Mouse (Mus musculus): ENCODE data around the gene Pilrb2. TPM values are rescaled to one million over a fixed set of nuclear protein-coding genes. Genes with fewer than 3 reads are reported as not detected.
"Not testable (repeated sequence)": the region's sequence is repeated elsewhere in the genome, so short reads cannot be mapped to it uniquely, and the experiment has no call there.

The Pilrb2 gene
- polyA plus RNA-seq (2014; fragmentation: Nextera tagmentation; extraction: Ambion mirVana): 0.55 and 0.63 TPM in 2 replicates

- H3K27ac ChIP-seq (ENCODE audit: low read depth); ATAC-seq (replicated peaks; ENCODE audit: low FRiP score, low TSS enrichment, low read depth); H3K4me1 ChIP-seq (replicated peaks; ENCODE audit: control insufficient read depth, insufficient read depth, low read length); H3K36me3 ChIP-seq (ENCODE audit: control insufficient read depth, insufficient read depth, low read length); H3K4me3 ChIP-seq (ENCODE audit: low read depth, low read length); H3K9me3 ChIP-seq (ENCODE audit: control insufficient read depth, low read length); H3K27me3 ChIP-seq (replicated peaks; ENCODE audit: control insufficient read depth, insufficient read depth, low read length); DNase-seq (ENCODE audit: low spot score); H3K4me2 ChIP-seq (ENCODE audit: low read length); H3K9ac ChIP-seq (ENCODE audit: low read length): not testable (repeated sequence)
- WGBS: 71% methylated on average over 2 of the region's 3 CpGs
Measured at GRCm38 (mm10) chr5:137871644-137872380, at the start of gene Pilrb2. Gene Pilrb2, minus strand, starts transcription at chr5:137871815.

GRCm38 (mm10) chr5:137915550-137915949, 43.9 kb upstream of the Pilrb2 start:
- no peak for DNase-seq (ENCODE audit: low spot score)

GRCm38 (mm10) chr5:137914508-137914907, 42.9 kb upstream of the Pilrb2 start:
- no peaks in the 10 kb centered on the region for H3K27me3 ChIP-seq (replicated peaks; ENCODE audit: control insufficient read depth, insufficient read depth, low read length)
- DNase-seq (ENCODE audit: low spot score): no peak
- H3K9ac ChIP-seq (ENCODE audit: low read length): no peak overlapping the region
- no peaks in the 10 kb centered on the region for H3K9me3 ChIP-seq (ENCODE audit: control insufficient read depth, low read length)
- no peak overlapping the region for H3K4me2 ChIP-seq (ENCODE audit: low read length)
- no peaks in the 10 kb centered on the region for H3K4me1 ChIP-seq (replicated peaks; ENCODE audit: control insufficient read depth, insufficient read depth, low read length)
- ATAC-seq (replicated peaks; ENCODE audit: low FRiP score, low TSS enrichment, low read depth): no peak
- no peaks in the 10 kb centered on the region for H3K36me3 ChIP-seq (ENCODE audit: control insufficient read depth, insufficient read depth, low read length)
- H3K27ac ChIP-seq (ENCODE audit: low read depth): no peak overlapping the region
- H3K4me3 ChIP-seq (ENCODE audit: low read depth, low read length): no peak overlapping the region

More at GRCm38 (mm10) chr5:137915550-137915949, 43.9 kb upstream of the Pilrb2 start:
- Histone ChIP-seq H3K27me3 (replicated peaks; ENCODE audit: control insufficient read depth, insufficient read depth, low read length) (no peaks in the 10 kb centered on the region), H3K4me1 (replicated peaks; ENCODE audit: control insufficient read depth, insufficient read depth, low read length) (no peaks in the 10 kb centered on the region), H3K36me3 (ENCODE audit: control insufficient read depth, insufficient read depth, low read length) (no peaks in the 10 kb centered on the region), H3K4me2 (ENCODE audit: low read length) (no peak overlapping the region), H3K27ac (ENCODE audit: low read depth) (no peak overlapping the region), H3K9me3 (ENCODE audit: control insufficient read depth, low read length) (no peaks in the 10 kb centered on the region), H3K9ac (ENCODE audit: low read length) (no peak overlapping the region), H3K4me3 (ENCODE audit: low read depth, low read length) (no peak overlapping the region)
- ATAC-seq (replicated peaks; ENCODE audit: low FRiP score, low TSS enrichment, low read depth): no peak
- WGBS: 75% methylated on average over 6 of the region's 6 CpGs

GRCm38 (mm10) chr5:137909564-137910262, 38.1 kb upstream of the Pilrb2 start:
- Histone ChIP-seq H3K27me3 (replicated peaks; ENCODE audit: control insufficient read depth, insufficient read depth, low read length) (no peaks in the 10 kb centered on the region), H3K36me3 (ENCODE audit: control insufficient read depth, insufficient read depth, low read length) (no peaks in the 10 kb centered on the region), H3K9ac (ENCODE audit: low read length) (no peak overlapping the region), H3K4me3 (ENCODE audit: low read depth, low read length) (no peak overlapping the region), H3K4me2 (ENCODE audit: low read length) (no peak overlapping the region), H3K4me1 (replicated peaks; ENCODE audit: control insufficient read depth, insufficient read depth, low read length) (no peaks in the 10 kb centered on the region), H3K9me3 (ENCODE audit: control insufficient read depth, low read length) (no peaks in the 10 kb centered on the region), H3K27ac (ENCODE audit: low read depth) (no peak overlapping the region)
- ATAC-seq (replicated peaks; ENCODE audit: low FRiP score, low TSS enrichment, low read depth) (no peak), DNase-seq (ENCODE audit: low spot score) (no peak)
- 86% methylated on average over 3 of the region's 3 CpGs for WGBS

- Histone ChIP-seq H3K36me3 (ENCODE audit: control insufficient read depth, insufficient read depth, low read length) (no peaks in the 10 kb centered on the region), H3K9me3 (ENCODE audit: control insufficient read depth, low read length) (no peaks in the 10 kb centered on the region), H3K9ac (ENCODE audit: low read length) (no peak overlapping the region), H3K4me2 (ENCODE audit: low read length) (no peak overlapping the region), H3K4me1 (replicated peaks; ENCODE audit: control insufficient read depth, insufficient read depth, low read length) (no peaks in the 10 kb centered on the region), H3K27ac (ENCODE audit: low read depth) (no peak overlapping the region), H3K4me3 (ENCODE audit: low read depth, low read length) (no peak overlapping the region), H3K27me3 (replicated peaks; ENCODE audit: control insufficient read depth, insufficient read depth, low read length) (no peaks in the 10 kb centered on the region)
- DNase-seq (ENCODE audit: low spot score) (no peak), ATAC-seq (replicated peaks; ENCODE audit: low FRiP score, low TSS enrichment, low read depth) (no peak)
- WGBS: 63% methylated on average over 1 of the region's 1 CpGs
Measured at GRCm38 (mm10) chr5:137897812-137898211, 26.2 kb upstream of the Pilrb2 start.

- H3K36me3 ChIP-seq (ENCODE audit: control insufficient read depth, insufficient read depth, low read length): no peaks in the 10 kb centered on the region
- no peak overlapping the region for H3K9ac ChIP-seq (ENCODE audit: low read length)
- no peaks in the 10 kb centered on the region for H3K27me3 ChIP-seq (replicated peaks; ENCODE audit: control insufficient read depth, insufficient read depth, low read length)
- H3K4me3 ChIP-seq (ENCODE audit: low read depth, low read length): no peak overlapping the region
- 46% methylated on average over 1 of the region's 1 CpGs for WGBS
- H3K4me2 ChIP-seq (ENCODE audit: low read length): no peak overlapping the region
- no peaks in the 10 kb centered on the region for H3K4me1 ChIP-seq (replicated peaks; ENCODE audit: control insufficient read depth, insufficient read depth, low read length)
- H3K27ac ChIP-seq (ENCODE audit: low read depth): no peak overlapping the region
- H3K9me3 ChIP-seq (ENCODE audit: control insufficient read depth, low read length): no peaks in the 10 kb centered on the region
- ATAC-seq (replicated peaks; ENCODE audit: low FRiP score, low TSS enrichment, low read depth) (no peak), DNase-seq (ENCODE audit: low spot score) (no peak)
Measured at GRCm38 (mm10) chr5:137892954-137893353, 21.3 kb upstream of the Pilrb2 start.

- DNase-seq (ENCODE audit: low spot score) (no peak), ATAC-seq (replicated peaks; ENCODE audit: low FRiP score, low TSS enrichment, low read depth) (no peak)
- no peak overlapping the region for H3K4me3 ChIP-seq (ENCODE audit: low read depth, low read length)
- no peaks in the 10 kb centered on the region for H3K9me3 ChIP-seq (ENCODE audit: control insufficient read depth, low read length)
- H3K36me3 ChIP-seq (ENCODE audit: control insufficient read depth, insufficient read depth, low read length): no peaks in the 10 kb centered on the region
- H3K4me2 ChIP-seq (ENCODE audit: low read length): no peak overlapping the region
- no peak overlapping the region for H3K9ac ChIP-seq (ENCODE audit: low read length)
- no peaks in the 10 kb centered on the region for H3K4me1 ChIP-seq (replicated peaks; ENCODE audit: control insufficient read depth, insufficient read depth, low read length)
- 83% methylated on average over 1 of the region's 1 CpGs for WGBS
- no peaks in the 10 kb centered on the region for H3K27me3 ChIP-seq (replicated peaks; ENCODE audit: control insufficient read depth, insufficient read depth, low read length)
- H3K27ac ChIP-seq (ENCODE audit: low read depth): no peak overlapping the region
Measured at GRCm38 (mm10) chr5:137887666-137888065, 16.1 kb upstream of the Pilrb2 start.

GRCm38 (mm10) chr5:137885894-137886293, 14.3 kb upstream of the Pilrb2 start:
- Histone ChIP-seq H3K4me3 (ENCODE audit: low read depth, low read length) (no peak overlapping the region), H3K4me1 (replicated peaks; ENCODE audit: control insufficient read depth, insufficient read depth, low read length) (no peaks in the 10 kb centered on the region), H3K9ac (ENCODE audit: low read length) (no peak overlapping the region), H3K27me3 (replicated peaks; ENCODE audit: control insufficient read depth, insufficient read depth, low read length) (no peaks in the 10 kb centered on the region), H3K9me3 (ENCODE audit: control insufficient read depth, low read length) (no peaks in the 10 kb centered on the region), H3K36me3 (ENCODE audit: control insufficient read depth, insufficient read depth, low read length) (no peaks in the 10 kb centered on the region), H3K27ac (ENCODE audit: low read depth) (no peak overlapping the region), H3K4me2 (ENCODE audit: low read length) (no peak overlapping the region)
- 3% methylated on average over 2 of the region's 2 CpGs for WGBS
- DNase-seq (ENCODE audit: low spot score) (peak; percentile 71), ATAC-seq (replicated peaks; ENCODE audit: low FRiP score, low TSS enrichment, low read depth) (no peak)

GRCm38 (mm10) chr5:137883345-137883744, 11.7 kb upstream of the Pilrb2 start:
- DNase-seq (ENCODE audit: low spot score): no peak
- Histone ChIP-seq H3K27me3 (replicated peaks; ENCODE audit: control insufficient read depth, insufficient read depth, low read length) (no peaks in the 10 kb centered on the region), H3K27ac (ENCODE audit: low read depth) (no peak overlapping the region), H3K9ac (ENCODE audit: low read length) (no peak overlapping the region), H3K36me3 (ENCODE audit: control insufficient read depth, insufficient read depth, low read length) (no peaks in the 10 kb centered on the region), H3K4me2 (ENCODE audit: low read length) (no peak overlapping the region), H3K4me3 (ENCODE audit: low read depth, low read length) (no peak overlapping the region), H3K4me1 (replicated peaks; ENCODE audit: control insufficient read depth, insufficient read depth, low read length) (no peaks in the 10 kb centered on the region), H3K9me3 (ENCODE audit: control insufficient read depth, low read length) (no peaks in the 10 kb centered on the region)
- 81% methylated on average over 3 of the region's 3 CpGs for WGBS
- ATAC-seq (replicated peaks; ENCODE audit: low FRiP score, low TSS enrichment, low read depth): no peak
